Mouse (Mus musculus): ENCODE data around the gene Ntn5.
"Not testable (repeated sequence)": the region's sequence is repeated elsewhere in the genome, so short reads cannot be mapped to it uniquely, and the experiment has no call there.

Ntn5 gene

DNA sequence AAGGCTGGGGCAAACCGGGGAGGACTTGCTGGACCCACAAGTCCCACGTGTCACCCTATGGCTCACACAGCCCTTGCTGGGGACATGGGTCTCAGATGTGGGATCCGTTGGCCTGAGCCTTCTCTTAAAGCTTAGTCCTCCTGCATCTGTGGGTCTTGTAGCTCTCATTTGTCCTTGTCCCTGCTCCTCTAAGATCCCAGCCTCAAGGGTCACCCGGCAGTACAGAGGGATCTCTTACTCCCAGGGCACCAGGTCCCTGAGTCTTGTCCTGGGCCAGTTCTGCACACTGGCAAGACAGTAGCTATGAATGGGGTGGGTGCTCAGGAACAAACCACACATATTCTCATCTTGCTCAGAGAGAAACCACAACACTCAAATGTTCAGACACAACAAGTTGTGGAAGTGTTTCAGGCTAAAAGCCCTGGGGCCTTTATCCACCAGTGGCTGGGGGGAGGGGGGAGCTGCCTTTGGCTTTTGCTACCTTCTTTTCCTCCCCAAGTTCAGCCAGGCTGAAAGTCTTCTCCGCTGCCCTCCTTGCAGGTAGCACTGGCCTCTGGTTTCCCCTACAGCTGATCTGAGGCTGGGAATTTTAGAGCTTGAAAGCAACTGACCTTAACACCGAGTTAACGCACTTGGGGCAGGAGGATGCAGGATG is at the start of gene Ntn5:
Gene Ntn5 (plus strand): TSS at position 627 of the 655 bp plus-strand sequence.
- no peak for DNase-seq (ENCODE audit: low read depth, low spot score)

DNA sequence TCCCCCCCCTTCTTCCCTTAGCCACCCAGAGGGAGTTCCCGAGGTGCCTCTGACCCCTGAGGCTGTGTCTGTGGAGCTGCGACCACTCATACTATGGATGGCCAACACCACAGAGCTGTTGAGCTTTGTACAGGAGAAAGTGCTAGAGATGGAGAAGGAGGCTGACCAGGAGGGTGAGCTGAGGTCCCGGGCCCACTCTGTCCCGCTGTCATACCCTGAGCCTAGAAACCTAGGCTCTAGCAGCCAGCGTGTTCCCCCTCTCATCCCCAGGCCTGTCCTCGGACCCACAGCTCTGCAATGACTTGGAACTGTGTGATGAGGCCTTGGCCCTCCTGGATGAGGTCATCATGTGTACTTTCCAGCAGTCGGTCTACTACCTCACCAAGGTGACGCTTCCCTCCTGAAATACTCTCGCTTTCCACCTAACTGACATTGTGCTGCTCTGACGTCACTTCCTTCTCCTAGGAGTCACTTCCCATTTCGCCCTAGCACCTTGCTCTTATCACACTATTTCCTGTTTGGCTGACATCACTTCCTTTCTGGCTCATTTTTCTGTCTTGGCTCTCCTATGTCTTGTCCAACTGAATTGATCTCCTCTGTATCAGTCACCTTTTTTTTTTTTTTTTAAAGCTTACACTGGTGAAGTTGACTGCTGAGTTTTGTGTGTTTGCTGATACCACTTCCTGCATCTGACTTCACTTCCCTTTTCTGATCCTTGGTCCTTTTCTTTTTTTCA is 48.7 kb upstream of the Ntn5 start:
- no peak for DNase-seq (ENCODE audit: low read depth, low spot score)

DNA sequence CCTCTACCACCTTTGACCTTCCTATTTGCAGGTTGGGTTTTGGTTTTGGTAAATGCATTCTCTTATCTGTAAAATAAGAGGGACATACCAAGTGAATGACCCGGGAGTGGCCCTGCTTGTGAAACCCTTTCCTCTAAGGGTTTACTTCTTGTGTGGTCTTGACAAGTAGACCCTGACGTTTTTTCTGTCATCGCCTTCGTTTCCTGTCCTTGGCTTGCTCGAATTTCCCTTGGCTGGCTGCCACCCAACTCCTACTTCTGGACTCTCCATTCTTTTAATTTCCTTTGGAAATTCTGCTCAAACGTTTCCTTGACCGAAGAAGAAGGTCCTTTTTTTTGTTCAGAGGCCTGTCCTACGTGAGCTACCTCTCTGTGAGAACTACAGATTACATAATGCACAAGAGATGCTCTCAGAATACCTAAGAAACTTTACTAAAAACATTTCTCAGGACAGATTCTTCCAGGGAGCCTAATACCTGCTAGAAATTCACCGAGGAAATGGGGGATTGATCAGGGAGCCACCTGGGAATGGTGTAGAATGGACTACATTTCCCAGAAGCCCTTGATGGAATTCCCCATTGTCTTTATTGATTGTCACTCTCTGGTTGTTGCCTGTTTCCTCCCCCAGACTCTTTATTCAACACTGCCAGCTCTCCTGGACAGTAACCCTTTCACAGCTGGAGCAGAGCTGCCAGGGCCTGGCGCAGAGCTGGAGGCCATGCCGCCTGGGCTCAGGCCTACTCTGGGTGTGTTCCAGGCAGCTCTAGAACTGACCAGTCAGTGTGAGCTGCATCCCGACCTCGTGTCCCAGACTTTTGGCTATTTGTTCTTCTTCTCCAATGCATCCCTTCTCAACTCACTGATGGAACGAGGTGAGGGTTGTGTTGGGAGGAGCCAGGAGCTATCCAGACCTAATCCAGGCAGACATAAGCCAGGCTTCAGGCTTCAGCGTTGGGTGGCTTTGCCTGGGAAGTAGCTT is 47.8 kb upstream of the Ntn5 start:
- no peak for DNase-seq (ENCODE audit: low read depth, low spot score)

DNA sequence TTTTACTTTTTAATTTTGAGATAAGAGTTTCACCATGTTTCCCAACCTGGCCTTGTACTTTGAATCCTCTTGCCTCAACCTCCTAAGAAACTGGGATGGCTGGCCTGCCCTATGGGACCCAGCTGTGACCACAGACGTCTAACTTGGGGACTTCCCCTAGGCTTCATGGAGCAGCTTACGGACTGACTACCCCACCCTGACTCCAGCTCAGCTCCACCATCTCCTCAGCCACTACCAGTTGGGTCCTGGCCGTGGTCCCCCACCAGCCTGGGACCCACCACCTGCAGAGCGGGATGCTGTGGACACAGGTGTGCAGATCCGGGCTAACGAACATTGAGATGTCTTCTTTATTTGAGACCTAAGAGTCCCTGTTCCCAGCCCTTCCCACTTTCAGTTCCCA is 46.1 kb upstream of the Ntn5 start:
- no peak for DNase-seq (ENCODE audit: low read depth, low spot score)

DNA sequence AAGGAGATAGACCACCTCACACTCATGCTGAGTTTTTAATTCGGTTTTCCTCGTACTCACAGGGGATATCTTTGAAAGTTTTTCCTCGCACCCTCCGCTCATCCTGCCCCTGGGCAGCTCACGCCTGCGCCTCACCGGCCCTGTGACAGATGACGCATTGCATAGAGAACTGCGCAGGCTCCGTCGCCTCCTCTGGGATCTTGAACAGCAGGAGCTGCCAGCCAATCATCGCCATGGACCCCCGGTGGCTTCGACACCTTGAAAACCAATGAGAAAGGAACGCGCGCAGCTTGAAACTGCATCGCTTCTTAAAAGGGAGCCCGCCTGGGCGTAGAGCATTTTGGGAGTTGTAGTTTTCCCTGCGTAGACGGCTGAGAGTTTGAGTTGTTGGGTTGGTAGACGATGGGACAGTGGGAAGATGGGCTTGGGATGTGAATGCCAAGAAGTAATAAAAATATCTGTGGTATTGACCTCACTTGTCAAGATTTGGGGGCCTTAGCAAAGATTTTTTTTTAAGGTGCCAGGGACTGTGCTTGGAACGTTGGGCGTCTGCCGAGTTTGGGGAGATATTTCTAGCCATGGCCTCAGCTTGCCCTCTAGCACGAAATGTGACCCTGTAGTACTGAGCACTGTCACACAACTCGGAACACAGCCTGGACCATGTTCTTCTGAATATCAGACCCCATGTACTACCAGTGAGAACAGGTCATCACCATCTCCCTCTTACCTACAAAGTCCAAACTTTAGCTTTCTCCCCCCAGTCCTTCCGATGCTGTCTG is 45.0 kb upstream of the Ntn5 start:
- peak; percentile 98 for DNase-seq (ENCODE audit: low read depth, low spot score)

DNA sequence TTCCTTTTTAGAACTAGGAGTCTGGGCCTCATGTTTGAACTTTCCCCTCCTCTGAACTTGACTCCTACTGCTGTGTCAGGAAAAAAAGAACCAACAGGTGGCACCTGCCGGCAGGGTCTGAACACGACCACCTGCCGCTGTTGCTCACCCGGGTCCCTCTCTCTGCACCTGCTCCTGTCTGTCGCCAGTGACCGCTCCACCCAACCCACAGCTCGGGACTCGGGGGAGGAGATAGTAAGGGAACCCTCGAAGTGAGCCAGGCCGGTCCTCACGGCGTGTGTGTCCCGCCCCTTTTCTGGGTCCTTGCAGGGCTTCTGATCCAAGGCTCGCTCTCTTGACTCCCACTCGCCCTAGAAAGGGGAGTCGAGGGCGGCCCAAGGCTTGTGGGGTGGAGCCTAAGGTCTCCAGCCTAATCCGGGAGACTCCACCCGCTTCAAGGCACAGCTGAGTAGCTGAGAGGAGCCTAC is 44.2 kb upstream of the Ntn5 start, which contains the start of gene Mamstr:
Gene Mamstr (plus strand): TSS at position 417 of the 467 bp plus-strand sequence.
- peak; percentile 97 for DNase-seq (ENCODE audit: low read depth, low spot score)

DNA sequence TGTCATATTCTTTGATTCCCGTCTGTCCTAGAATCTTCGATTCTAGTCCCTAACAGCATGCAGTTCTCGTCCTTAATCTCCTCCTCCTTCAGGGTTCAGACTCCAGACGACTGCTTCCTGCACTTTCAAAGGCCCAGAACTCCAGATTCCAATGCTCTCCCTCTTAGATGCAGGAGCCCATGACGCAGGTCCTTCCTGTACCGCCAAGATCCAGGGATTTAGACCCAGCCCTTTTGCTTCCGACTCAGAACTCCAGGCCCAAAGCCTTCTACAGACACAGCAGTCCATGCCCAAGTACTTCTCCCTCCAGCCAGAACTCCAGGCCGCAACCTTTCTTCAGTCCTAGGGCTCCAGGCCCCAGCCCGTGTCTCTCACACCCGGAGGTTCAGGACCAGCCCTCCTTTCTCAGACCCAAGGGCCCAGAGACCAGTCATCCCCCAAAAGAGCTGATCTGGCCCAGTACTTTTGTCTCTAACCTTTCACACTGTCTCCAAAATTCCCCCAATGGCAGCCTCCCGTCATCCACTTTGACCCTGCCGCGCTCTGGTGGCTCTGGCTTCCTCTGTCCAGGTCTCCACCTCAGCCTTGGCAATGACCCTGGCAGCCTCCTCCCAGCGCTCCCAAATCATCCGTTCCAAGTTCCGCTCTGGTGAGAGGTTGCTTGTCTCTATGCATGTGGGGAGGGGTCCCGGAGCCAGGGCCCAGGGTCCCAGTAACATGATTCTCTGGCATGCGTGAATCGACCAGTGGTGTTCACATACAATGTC is 43.4 kb upstream of the Ntn5 start:
- DNase-seq (ENCODE audit: low read depth, low spot score), result peak; percentile 50

DNA sequence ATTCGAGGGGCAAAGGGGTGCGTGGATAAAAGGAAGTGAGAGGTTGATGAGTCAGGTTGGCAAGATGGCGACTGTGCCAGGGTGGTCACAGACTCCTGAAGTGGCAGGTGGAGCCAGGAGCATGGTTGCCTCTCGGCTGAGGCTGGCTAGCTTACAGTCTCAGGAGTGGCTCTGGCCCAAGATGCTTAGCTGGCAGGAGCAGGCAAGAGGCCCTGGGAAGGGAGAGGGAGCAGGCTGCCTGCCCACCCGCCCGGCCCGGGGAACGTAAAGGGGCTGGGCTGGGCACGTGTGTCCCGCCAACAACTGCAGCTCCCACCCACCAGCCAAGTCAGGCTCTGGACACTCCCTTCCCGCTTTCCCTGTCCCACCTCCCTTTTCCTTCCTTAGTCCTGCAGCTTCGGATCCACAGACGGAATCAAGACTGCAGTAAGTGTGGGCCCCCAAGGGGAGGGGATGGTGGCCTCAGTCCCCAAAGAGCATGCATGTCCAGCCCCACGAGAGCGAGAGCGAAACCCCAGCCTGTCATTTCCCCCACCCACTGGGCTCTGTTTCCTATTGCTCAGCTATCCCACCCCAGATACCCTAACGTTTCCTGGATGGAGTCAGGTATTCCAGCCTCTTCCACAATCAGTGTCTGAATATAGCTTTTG is 42.3 kb upstream of the Ntn5 start:
- DNase-seq (ENCODE audit: low read depth, low spot score), result peak; percentile 83

DNA sequence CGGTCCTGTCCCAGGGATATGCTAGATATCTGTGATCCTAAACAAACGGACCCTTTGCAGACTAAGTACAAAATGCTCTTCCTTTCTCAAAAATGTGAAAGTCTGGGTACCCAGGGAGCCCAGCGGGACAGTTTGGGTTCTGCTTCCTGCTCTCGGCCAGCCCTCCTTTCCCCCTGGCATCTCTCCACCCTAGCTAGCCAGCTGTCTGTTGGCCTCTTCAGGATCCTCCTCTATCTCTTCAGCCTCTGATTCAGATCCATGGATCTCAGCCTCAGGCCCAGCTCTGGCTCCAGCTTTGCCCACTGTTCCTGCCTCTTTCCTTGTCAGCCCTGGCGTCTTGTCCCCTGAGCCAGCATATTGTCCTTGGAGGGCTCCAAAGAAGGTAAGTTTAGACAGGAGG is 41.7 kb upstream of the Ntn5 start:
- DNase-seq (ENCODE audit: low read depth, low spot score), result peak; percentile 43

DNA sequence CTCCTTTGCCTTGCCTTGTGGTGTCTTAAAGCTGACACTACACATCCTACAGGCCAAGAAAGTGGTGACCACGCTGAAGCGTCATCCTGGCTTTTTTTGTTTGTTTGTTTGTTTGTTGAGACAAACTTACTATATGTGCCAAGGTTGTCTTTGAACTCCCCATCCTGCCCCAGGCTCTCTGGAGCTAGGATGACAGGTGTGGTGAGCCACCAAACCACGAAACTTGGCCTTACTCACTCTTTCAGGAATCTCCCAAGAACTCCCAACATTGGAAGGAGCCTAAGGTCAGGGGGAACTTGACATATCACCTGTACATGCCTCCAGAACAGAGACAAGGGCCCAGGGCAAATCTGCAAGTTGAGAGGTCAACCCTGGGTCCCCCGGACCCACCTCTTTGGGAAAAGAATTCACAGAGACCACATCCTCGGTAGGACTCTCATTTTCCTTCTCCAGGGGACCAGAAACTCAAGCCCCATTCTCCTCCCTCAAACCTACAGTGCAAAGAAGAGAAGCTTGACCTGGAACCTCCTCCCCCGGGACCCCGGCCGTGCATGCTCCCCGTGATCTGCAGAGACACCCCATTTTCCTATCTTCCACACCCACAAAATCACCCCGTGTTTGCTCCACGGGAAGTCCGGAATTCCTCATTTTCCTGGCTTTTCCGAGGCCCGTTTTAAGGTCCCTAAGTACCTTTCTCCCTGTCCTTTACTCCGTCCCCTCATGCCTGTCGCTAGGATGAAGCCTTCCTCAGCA is 41.1 kb upstream of the Ntn5 start:
- DNase-seq (ENCODE audit: low read depth, low spot score), result no peak

DNA sequence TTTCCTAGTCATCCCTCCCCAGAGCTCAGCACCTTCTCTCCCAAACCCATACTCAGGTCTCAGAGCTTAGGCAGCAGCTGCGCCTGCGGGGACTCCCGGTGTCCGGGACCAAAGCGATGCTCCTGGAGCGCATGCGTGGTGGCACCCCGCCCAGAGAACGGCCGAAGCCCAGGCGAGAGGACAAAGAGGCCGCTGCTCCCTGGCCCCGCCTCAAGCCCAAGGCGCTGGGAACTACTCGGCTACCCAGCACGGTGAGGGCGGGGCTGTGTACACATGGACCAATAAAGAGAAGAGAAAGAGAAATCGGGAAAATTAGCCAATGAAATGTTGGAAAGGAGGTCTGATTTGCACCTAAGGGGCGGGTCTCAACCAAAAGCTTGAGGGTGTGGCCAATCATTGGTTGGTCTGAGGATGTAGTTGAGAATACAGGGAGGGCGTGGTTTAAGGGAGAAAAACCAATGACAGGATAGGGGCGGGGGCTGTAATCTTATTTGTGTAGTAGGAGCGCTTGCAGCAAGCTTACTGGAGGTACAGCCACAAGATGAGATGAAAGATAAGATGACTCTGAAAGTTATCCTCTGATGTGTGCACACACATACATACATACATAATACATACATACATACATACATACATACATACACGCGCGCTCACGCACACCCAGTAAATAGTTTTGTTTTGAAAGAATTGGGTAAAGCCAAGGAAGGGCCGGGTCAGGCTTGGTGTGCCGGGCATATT is 40.2 kb upstream of the Ntn5 start:
- DNase-seq (ENCODE audit: low read depth, low spot score), result peak; percentile 95

DNA sequence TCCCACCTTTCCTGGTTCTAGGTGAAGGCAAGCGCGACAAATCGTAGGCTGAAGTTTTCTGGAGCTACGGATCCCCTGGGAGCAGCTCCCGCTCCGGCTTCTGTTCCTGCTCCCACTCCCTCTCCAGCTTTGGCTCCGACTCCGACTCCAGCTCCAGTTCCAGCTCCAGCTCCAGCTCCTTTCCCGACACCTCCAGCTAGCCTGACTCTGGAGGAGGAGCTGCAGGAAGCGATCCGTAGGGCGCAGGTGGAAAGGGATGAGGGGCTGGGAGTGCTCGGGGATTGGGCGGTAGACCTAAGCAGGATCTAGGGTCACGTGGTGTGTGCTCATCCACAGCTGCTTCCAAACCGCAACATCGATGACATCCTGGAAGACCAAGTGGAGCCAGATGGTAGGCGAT is 39.6 kb upstream of the Ntn5 start:
- no peak for DNase-seq (ENCODE audit: low read depth, low spot score)

DNA sequence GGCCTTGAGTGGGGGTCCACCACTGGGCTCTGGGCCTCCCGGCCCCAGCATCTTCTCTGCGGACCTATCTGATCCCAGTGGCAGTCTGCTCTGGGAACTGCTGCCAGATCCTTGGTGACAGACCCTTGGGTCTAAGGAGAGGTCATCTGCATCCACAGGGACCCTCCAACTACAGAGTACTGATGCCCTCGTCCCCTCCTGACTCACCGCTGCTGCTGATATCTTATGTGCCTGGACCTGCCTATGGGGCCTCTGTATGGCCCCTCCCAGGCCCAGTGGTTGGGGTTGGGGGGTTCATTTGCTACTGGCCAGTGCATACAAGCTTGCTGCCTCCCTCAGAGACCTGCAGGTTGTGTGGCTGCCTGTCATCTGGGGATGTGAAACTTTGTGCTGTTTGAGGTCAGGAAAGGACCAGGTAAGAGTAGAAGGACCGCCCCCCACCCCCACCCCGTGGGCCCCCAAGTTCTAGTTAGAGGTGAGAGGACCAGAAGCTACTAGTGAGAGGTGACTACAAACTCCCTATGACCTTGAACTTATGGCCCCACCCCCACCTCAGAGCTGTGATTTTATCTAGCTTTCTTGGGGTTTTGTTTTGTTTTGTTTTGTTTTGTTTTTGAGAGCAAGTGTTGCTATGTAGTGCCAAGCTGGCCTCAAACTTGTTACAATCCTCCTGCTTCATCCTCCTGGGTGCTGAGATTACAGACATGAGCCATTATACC is 38.8 kb upstream of the Ntn5 start:
- no peak for DNase-seq (ENCODE audit: low read depth, low spot score)

DNA sequence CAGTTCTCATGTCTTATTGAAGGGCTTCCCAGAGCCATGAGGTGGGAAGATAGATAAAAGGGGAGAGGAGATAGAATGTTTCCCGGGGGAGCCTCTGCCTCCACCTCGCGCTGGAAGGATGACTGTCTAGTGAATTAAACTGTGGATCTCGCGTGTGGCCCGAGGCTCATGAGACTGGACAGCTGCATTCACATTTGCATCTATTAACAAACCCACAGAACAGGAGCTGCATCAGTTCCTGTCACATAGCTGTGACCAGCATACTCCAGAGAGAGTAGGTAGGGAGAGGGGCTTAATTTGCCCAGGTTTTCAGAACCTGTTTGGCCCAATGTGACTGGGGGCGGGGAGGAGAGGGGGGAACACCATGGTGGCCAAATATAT is 38.2 kb upstream of the Ntn5 start:
- no peak for DNase-seq (ENCODE audit: low read depth, low spot score)

DNA sequence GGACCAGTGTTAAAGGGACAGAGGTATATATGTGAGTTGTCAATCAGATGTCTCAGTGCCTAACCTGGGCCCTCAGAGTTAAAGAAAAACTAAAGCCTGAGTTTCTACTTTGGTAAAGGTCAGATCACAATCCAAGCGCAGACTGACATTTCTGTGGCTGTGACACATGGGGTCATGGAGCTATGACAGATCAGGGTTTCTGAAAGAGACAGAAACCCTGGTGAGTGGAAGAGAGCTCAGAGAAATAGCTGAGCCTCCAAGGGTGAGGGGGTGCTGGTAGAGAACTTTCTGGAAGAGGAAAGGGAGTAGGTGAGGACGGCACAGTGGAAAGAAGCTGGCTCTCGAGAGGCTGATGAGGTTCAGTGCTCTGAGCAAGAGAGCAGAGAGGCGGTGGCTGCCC is 37.2 kb upstream of the Ntn5 start:
- no peak for DNase-seq (ENCODE audit: low read depth, low spot score)

DNA sequence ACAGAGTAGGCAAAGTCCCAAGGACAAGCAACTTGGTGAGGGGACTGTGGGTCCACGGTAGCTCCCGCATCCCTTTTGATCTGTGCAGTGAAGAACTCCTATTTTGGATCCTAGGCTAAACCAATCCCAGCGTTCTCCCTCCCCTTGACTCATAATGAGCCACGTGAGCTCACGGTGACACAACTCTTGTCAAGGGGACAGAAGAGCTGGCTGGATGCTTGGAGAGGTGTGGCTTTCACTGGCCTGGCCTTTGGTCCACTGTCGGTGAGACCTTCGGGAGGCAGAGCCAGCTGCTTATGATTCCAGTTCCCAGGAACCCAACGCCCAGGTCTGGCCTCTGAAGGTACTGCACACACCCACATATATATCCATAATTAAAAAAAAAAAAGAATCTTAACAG is 34.5 kb upstream of the Ntn5 start:
- peak; percentile 88 for DNase-seq (ENCODE audit: low read depth, low spot score)

DNA sequence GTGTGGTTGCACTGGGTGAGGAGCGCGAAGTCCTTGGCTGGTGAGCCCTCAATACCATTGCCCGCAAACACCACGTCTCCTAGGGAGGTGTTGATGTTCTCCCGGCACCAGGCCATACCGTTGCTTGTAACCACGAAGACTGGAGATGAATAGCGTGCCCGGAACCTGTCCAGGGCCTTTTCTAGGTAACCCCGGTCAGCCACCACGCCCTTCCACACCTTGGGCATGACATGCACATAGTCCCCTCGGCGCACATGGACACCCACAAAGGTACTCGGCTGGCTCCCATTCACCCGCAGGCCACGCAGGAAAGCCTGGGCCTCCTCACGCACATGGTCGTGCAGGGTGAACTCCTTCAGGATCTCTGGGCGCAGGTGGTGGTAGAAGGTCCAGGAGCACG is 33.3 kb upstream of the Ntn5 start:
- not testable (repeated sequence) for DNase-seq (ENCODE audit: low read depth, low spot score)

Measured in skeletal muscle tissue, adult 2 months (tissue).